Mouse (Mus musculus) heart, embryonic 16.5 days (tissue): ENCODE data around the gene Cd302. TPM values are rescaled to one million over a fixed set of nuclear protein-coding genes. Genes with fewer than 3 reads are reported as not detected.

Experiments used
- ATAC-seq: fragments of 200-750 bp; cut with Nextera tagmentation; replicated peaks from 2 replicates; pipeline ENCODE4 v1.8.0; 2017; ENCODE audit warnings: moderate number of reproducible peaks; ENCODE audit not compliant: insufficient read depth, low FRiP score; ENCODE audit errors: extremely low read depth
- H3K27ac ChIP-seq: fragments of 300-500 bp; sonication (generic); 2 replicates; pipeline ENCODE4 v1.5.1; 2014; ENCODE audit warnings: mild to moderate bottlenecking, low read length, control low read depth, moderate library complexity
- H3K27me3 ChIP-seq: fragments of 300-500 bp; sonication (generic); 2 replicates; pipeline ENCODE4 v1.6.1; 2014; ENCODE audit warnings: low read length, mixed read lengths; ENCODE audit not compliant: control insufficient read depth, insufficient read depth
- H3K36me3 ChIP-seq: fragments of 300-500 bp; sonication (generic); 2 replicates; pipeline ENCODE4 v1.6.1; 2014; ENCODE audit not compliant: control insufficient read depth, insufficient read depth
- H3K4me1 ChIP-seq: fragments of 300-500 bp; sonication (generic); 2 replicates; pipeline ENCODE4 v1.6.1; 2014; ENCODE audit warnings: low read length, mixed read lengths; ENCODE audit not compliant: control insufficient read depth, insufficient read depth
- H3K4me2 ChIP-seq: fragments of 300-500 bp; sonication (generic); 2 replicates; pipeline ENCODE4 v1.6.1; 2014; ENCODE audit warnings: low read depth, mild to moderate bottlenecking, control low read depth, low read length
- H3K4me3 ChIP-seq: fragments of 300-500 bp; sonication (generic); 2 replicates; pipeline ENCODE4 v1.5.1; 2014; ENCODE audit warnings: mild to moderate bottlenecking, control low read depth, low read length
- H3K9ac ChIP-seq: fragments of 300-500 bp; sonication (generic); 2 replicates; pipeline ENCODE4 v1.6.1; 2014; ENCODE audit warnings: low read length, control low read depth
- H3K9me3 ChIP-seq: fragments of 300-500 bp; sonication (generic); replicated peaks from 2 replicates; pipeline ENCODE4 v1.6.1; 2016; ENCODE audit warnings: low read length; ENCODE audit not compliant: control insufficient read depth
- WGBS: fragments of 180-500 bp; shearing (Covaris S2); extraction: QIAGEN DNeasy Blood & Tissue Kit; methylation state at CpG from one replicate; pipeline ENCODE4 v1.1.7; 2014; 5-methylcytosine and 5-hydroxymethylcytosine counted together
- polyA plus RNA-seq: library from polyadenylated mRNA; unstranded; fragments of >200 nt; fragmentation: Nextera tagmentation; extraction: Ambion mirVana; gene quantifications from 2 replicates; pipeline ENCODE4 v1.2.1, GENCODE M21; 2015

The Cd302 gene
- polyA plus RNA-seq, 1 experiment from 2014 or later: 15.3 TPM

- H3K27ac ChIP-seq: 0 out of 2 replicates have a peak overlapping the region, but pooled peaks have one; percentile 12
- H3K4me3 ChIP-seq: no peak overlapping the region
- H3K9me3 ChIP-seq: no peaks in the 10 kb centered on the region
- peaks cover 7% of the 10 kb centered on the region; the same call in 1 of the 2 replicates for H3K4me1 ChIP-seq
- no peaks in the 10 kb centered on the region for H3K36me3 ChIP-seq
- H3K27me3 ChIP-seq: no peaks in the 10 kb centered on the region
- ATAC-seq: no peak
- H3K4me2 ChIP-seq: no peak overlapping the region
- H3K9ac ChIP-seq: no peak overlapping the region
- WGBS: 42% methylated on average over 1 of the region's 1 CpGs
These were observed 16.7 kb downstream of the Cd302 start for GRCm38 (mm10) chr2:60267567-60267966.

GRCm38 (mm10) chr2:60260621-60261350 is 23.5 kb downstream of the Cd302 start:
- WGBS: 61% methylated on average over 5 of the region's 5 CpGs
- Histone ChIP-seq H3K9ac (no peak overlapping the region), H3K36me3 (no peaks in the 10 kb centered on the region), H3K27me3 (no peaks in the 10 kb centered on the region), H3K4me1 (no peaks in the 10 kb centered on the region), H3K27ac (peak overlapping the region; percentile 7; the same call in 1 of the 2 replicates), H3K9me3 (no peaks in the 10 kb centered on the region; the same call in 1 of the 2 replicates), H3K4me2 (no peak overlapping the region), H3K4me3 (no peak overlapping the region)
- no peak for ATAC-seq

- Histone ChIP-seq H3K4me2 (no peak overlapping the region), H3K27me3 (no peaks in the 10 kb centered on the region), H3K4me3 (no peak overlapping the region), H3K27ac (no peak overlapping the region), H3K9ac (no peak overlapping the region), H3K36me3 (peaks cover 4% of the 10 kb centered on the region; the same call in 1 of the 2 replicates), H3K4me1 (no peaks in the 10 kb centered on the region), H3K9me3 (no peaks in the 10 kb centered on the region; the same call in 1 of the 2 replicates)
- ATAC-seq: no peak
- 94% methylated on average over 5 of the region's 5 CpGs for WGBS
These were observed 25.1 kb downstream of the Cd302 start for GRCm38 (mm10) chr2:60259186-60259585.

DNA sequence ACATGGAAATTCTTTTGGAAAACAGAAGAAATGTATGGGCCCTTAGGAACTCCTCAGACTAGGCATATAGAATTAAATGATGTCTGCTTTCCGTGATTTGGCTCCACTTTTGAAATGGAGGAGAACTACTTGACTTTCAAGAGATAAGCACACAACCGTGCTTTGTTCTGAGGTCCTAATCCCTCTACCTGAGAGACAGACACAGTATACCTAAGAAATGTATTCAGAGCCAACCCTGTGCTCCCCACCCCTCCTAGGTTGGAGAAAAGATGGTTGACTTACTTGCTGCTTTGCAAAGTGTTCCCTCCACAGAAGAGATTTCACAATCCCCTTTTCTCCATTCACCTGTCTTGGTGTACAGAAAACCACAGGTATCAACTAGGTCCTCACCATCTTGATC is 27.5 kb downstream of the Cd302 start:
- WGBS: 47% methylated on average over 2 of the region's 2 CpGs
- no peak for ATAC-seq
- Histone ChIP-seq H3K4me3 (no peak overlapping the region), H3K4me1 (no peaks in the 10 kb centered on the region), H3K27ac (no peak overlapping the region), H3K9ac (no peak overlapping the region), H3K4me2 (no peak overlapping the region), H3K27me3 (no peaks in the 10 kb centered on the region), H3K9me3 (no peaks in the 10 kb centered on the region; the same call in 1 of the 2 replicates), H3K36me3 (peaks cover 4% of the 10 kb centered on the region; the same call in 1 of the 2 replicates)

DNA sequence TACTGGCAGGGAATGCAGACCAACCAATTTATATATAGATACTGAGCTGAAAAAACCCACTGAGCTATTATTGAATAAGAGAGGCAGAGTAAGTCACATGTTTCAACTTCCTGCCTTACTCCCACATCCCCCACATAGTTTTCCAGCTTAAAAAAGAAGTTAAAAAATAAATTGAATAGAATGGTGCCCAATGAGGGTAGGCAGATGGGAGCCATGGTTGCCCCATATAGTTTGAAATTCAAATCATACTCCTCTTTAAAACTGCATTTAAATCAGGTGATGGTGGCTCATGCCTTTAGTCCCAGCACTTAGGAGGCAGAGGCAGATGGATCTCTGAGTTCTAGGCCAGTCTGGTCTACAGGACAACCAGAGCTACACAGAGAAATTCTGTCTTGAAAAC is 30.8 kb downstream of the Cd302 start:
- Histone ChIP-seq H3K4me2 (no peak overlapping the region), H3K27me3 (no peaks in the 10 kb centered on the region), H3K9ac (no peak overlapping the region), H3K4me3 (no peak overlapping the region), H3K9me3 (no peaks in the 10 kb centered on the region), H3K4me1 (no peaks in the 10 kb centered on the region), H3K36me3 (peaks cover 18% of the 10 kb centered on the region), H3K27ac (no peak overlapping the region)
- ATAC-seq: no peak

GRCm38 (mm10) chr2:60252782-60253181 is 31.5 kb downstream of the Cd302 start:
- Histone ChIP-seq H3K9me3 (no peaks in the 10 kb centered on the region), H3K4me1 (no peaks in the 10 kb centered on the region), H3K27ac (no peak overlapping the region), H3K36me3 (peaks cover 18% of the 10 kb centered on the region), H3K4me2 (no peak overlapping the region), H3K4me3 (no peak overlapping the region), H3K27me3 (no peaks in the 10 kb centered on the region), H3K9ac (no peak overlapping the region)
- no peak for ATAC-seq
- WGBS: 71% methylated on average over 4 of the region's 4 CpGs

DNA sequence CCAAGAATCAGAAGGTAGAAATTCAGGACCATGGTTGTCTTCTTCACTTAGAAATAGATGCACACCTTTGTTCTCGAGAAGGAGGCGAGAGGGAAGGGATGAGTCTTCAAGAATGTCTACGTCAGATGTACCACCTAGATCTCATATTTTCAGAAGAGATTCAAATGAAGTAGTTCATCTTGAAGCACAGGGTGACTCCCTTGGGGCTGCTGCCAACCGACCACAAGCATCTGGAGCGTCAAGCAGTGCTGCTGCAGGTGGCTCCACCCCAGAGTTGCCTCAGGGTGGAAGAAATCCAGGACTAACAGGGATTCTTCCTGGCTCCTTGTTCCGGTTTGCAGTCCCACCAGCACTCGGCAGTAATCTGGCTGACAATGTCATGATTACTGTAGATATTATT is 49.8 kb downstream of the Cd302 start:
- Histone ChIP-seq H3K4me3 (no peak overlapping the region), H3K27ac (no peak overlapping the region), H3K36me3 (peaks cover 49% of the 10 kb centered on the region), H3K27me3 (no peaks in the 10 kb centered on the region), H3K9ac (no peak overlapping the region), H3K4me1 (no peaks in the 10 kb centered on the region; the same call in 1 of the 2 replicates), H3K4me2 (no peak overlapping the region), H3K9me3 (no peaks in the 10 kb centered on the region)
- no peak for ATAC-seq
- WGBS: 70% methylated on average over 7 of the region's 7 CpGs

GRCm38 (mm10) chr2:60233147-60233546 is 51.1 kb downstream of the Cd302 start:
- Histone ChIP-seq H3K9me3 (no peaks in the 10 kb centered on the region), H3K4me2 (no peak overlapping the region), H3K4me1 (no peaks in the 10 kb centered on the region; the same call in 1 of the 2 replicates), H3K27me3 (no peaks in the 10 kb centered on the region), H3K4me3 (no peak overlapping the region), H3K36me3 (peaks cover 46% of the 10 kb centered on the region), H3K9ac (no peak overlapping the region), H3K27ac (peak overlapping the region; percentile 73)
- WGBS: 26% methylated on average over 2 of the region's 2 CpGs
- ATAC-seq: peak; percentile 82

GRCm38 (mm10) chr2:60230361-60230760 is 53.9 kb downstream of the Cd302 start:
- no peaks in the 10 kb centered on the region for H3K27me3 ChIP-seq
- H3K4me3 ChIP-seq: no peak overlapping the region
- H3K27ac ChIP-seq: no peak overlapping the region
- no peaks in the 10 kb centered on the region; the same call in 1 of the 2 replicates for H3K4me1 ChIP-seq
- WGBS: 71% methylated on average over 2 of the region's 2 CpGs
- peaks cover 30% of the 10 kb centered on the region for H3K36me3 ChIP-seq
- H3K9ac ChIP-seq: no peak overlapping the region
- H3K9me3 ChIP-seq: no peaks in the 10 kb centered on the region
- no peak overlapping the region for H3K4me2 ChIP-seq
- ATAC-seq: no peak
